Mouse (Mus musculus) heart, embryonic 11.5 days (tissue): ENCODE data around the gene Mcrip1. TPM values are rescaled to one million over a fixed set of nuclear protein-coding genes. Genes with fewer than 3 reads are reported as not detected.

ENCODE experiments used
- ATAC-seq: fragments of 200-750 bp; cut with Nextera tagmentation; replicated peaks from 2 replicates; pipeline ENCODE4 v1.8.0; 2017; ENCODE audit warnings: moderate library complexity; ENCODE audit not compliant: insufficient number of reproducible peaks, low FRiP score, low TSS enrichment
- H3K27ac ChIP-seq: fragments of 300-500 bp; sonication (generic); 2 replicates; pipeline ENCODE4 v1.5.1; 2014; ENCODE audit warnings: mild to moderate bottlenecking, low read depth, low read length
- H3K27me3 ChIP-seq: fragments of 300-500 bp; sonication (generic); 2 replicates; pipeline ENCODE4 v1.6.1; 2014; ENCODE audit warnings: mild to moderate bottlenecking, low read length, mixed read lengths; ENCODE audit not compliant: control insufficient read depth, insufficient read depth
- H3K36me3 ChIP-seq: fragments of 300-500 bp; sonication (generic); 2 replicates; pipeline ENCODE4 v1.6.1; 2014; ENCODE audit warnings: mild to moderate bottlenecking, low read length, moderate library complexity, mixed read lengths; ENCODE audit not compliant: control insufficient read depth, insufficient read depth
- H3K4me1 ChIP-seq: fragments of 300-500 bp; sonication (generic); 2 replicates; pipeline ENCODE4 v1.6.1; 2014; ENCODE audit warnings: low read length; ENCODE audit not compliant: control insufficient read depth, insufficient read depth
- H3K4me2 ChIP-seq: fragments of 300-500 bp; sonication (generic); 2 replicates; pipeline ENCODE4 v1.6.1; 2014; ENCODE audit warnings: mild to moderate bottlenecking, moderate library complexity
- H3K4me3 ChIP-seq: fragments of 300-500 bp; sonication (generic); 2 replicates; pipeline ENCODE4 v1.5.1; 2014; ENCODE audit warnings: low read depth, low read length
- H3K9ac ChIP-seq: fragments of 300-500 bp; sonication (generic); 2 replicates; pipeline ENCODE4 v1.6.1; 2014; ENCODE audit warnings: mild to moderate bottlenecking, low read depth, low read length, moderate library complexity
- H3K9me3 ChIP-seq: fragments of 300-500 bp; sonication (generic); replicated peaks from 2 replicates; pipeline ENCODE4 v1.6.1; 2016; ENCODE audit warnings: low read length; ENCODE audit not compliant: control insufficient read depth
- WGBS: fragments of 180-500 bp; shearing (Covaris S2); extraction: QIAGEN DNeasy Blood & Tissue Kit; methylation state at CpG from one replicate; pipeline ENCODE4 v1.1.7; 2014; ENCODE audit not compliant: insufficient replicate concordance; 5-methylcytosine and 5-hydroxymethylcytosine counted together
- polyA plus RNA-seq: library from polyadenylated mRNA; unstranded; fragments of >200 nt; fragmentation: Nextera tagmentation; extraction: Ambion mirVana; gene quantifications from 2 replicates; pipeline ENCODE4 v1.2.1, GENCODE M21; 2014

Gene Mcrip1
- polyA plus RNA-seq, 1 experiment from 2014 or later = 168 TPM

- no peaks in the 10 kb centered on the region for H3K9me3 ChIP-seq
- no peak overlapping the region for H3K4me3 ChIP-seq
- H3K27ac ChIP-seq = no peak overlapping the region
- no peaks in the 10 kb centered on the region for H3K27me3 ChIP-seq
- 75% methylated on average over 9 of the region's 9 CpGs for WGBS
- no peak overlapping the region for H3K4me2 ChIP-seq
- H3K9ac ChIP-seq = no peak overlapping the region
- ATAC-seq = no peak
- peaks cover 3% of the 10 kb centered on the region; the same call in 1 of the 2 replicates for H3K4me1 ChIP-seq
- H3K36me3 ChIP-seq = no peaks in the 10 kb centered on the region
Observed at GRCm38 (mm10) chr11:120508290-120508870, 41.1 kb downstream of the Mcrip1 start.

- Histone ChIP-seq H3K27me3 (no peaks in the 10 kb centered on the region), H3K9me3 (no peaks in the 10 kb centered on the region), H3K4me2 (no peak overlapping the region), H3K4me3 (no peak overlapping the region), H3K36me3 (no peaks in the 10 kb centered on the region), H3K4me1 (peaks cover 3% of the 10 kb centered on the region; the same call in 1 of the 2 replicates), H3K27ac (no peak overlapping the region), H3K9ac (no peak overlapping the region)
- 66% methylated on average over 13 of the region's 13 CpGs for WGBS
- no peak for ATAC-seq
Observed at GRCm38 (mm10) chr11:120507611-120508289, 41.8 kb downstream of the Mcrip1 start.

- no peak overlapping the region for H3K27ac ChIP-seq
- no peak overlapping the region for H3K4me2 ChIP-seq
- peaks cover 3% of the 10 kb centered on the region; the same call in 1 of the 2 replicates for H3K4me1 ChIP-seq
- WGBS = 56% methylated on average over 4 of the region's 4 CpGs
- no peak overlapping the region for H3K9ac ChIP-seq
- no peaks in the 10 kb centered on the region for H3K9me3 ChIP-seq
- H3K36me3 ChIP-seq = no peaks in the 10 kb centered on the region
- no peak for ATAC-seq
- no peak overlapping the region for H3K4me3 ChIP-seq
- H3K27me3 ChIP-seq = no peaks in the 10 kb centered on the region
Observed at GRCm38 (mm10) chr11:120506899-120507298, 42.6 kb downstream of the Mcrip1 start.

GRCm38 (mm10) chr11:120505661-120506060, 43.9 kb downstream of the Mcrip1 start:
- Histone ChIP-seq H3K4me3 (no peak overlapping the region), H3K4me1 (peaks cover 3% of the 10 kb centered on the region; the same call in 1 of the 2 replicates), H3K27ac (no peak overlapping the region), H3K9ac (no peak overlapping the region), H3K4me2 (no peak overlapping the region), H3K27me3 (no peaks in the 10 kb centered on the region), H3K9me3 (no peaks in the 10 kb centered on the region), H3K36me3 (no peaks in the 10 kb centered on the region)
- 75% methylated on average over 3 of the region's 3 CpGs for WGBS
- ATAC-seq = no peak

- ATAC-seq = no peak
- Histone ChIP-seq H3K27ac (no peak overlapping the region), H3K4me3 (no peak overlapping the region), H3K4me1 (no peaks in the 10 kb centered on the region; the same call in 1 of the 2 replicates), H3K4me2 (no peak overlapping the region), H3K9me3 (no peaks in the 10 kb centered on the region), H3K9ac (no peak overlapping the region), H3K27me3 (no peaks in the 10 kb centered on the region), H3K36me3 (peaks cover 6% of the 10 kb centered on the region; the same call in 1 of the 2 replicates)
- 90% methylated on average over 4 of the region's 4 CpGs for WGBS
Observed at GRCm38 (mm10) chr11:120501701-120502100, 47.8 kb downstream of the Mcrip1 start.

- H3K9ac ChIP-seq = no peak overlapping the region
- H3K27me3 ChIP-seq = no peaks in the 10 kb centered on the region
- WGBS = 63% methylated on average over 6 of the region's 6 CpGs
- no peak overlapping the region for H3K4me2 ChIP-seq
- H3K27ac ChIP-seq = no peak overlapping the region
- H3K9me3 ChIP-seq = no peaks in the 10 kb centered on the region
- no peak for ATAC-seq
- H3K4me1 ChIP-seq = no peaks in the 10 kb centered on the region; the same call in 1 of the 2 replicates
- peaks cover 9% of the 10 kb centered on the region for H3K36me3 ChIP-seq
- no peak overlapping the region for H3K4me3 ChIP-seq
Observed at GRCm38 (mm10) chr11:120501018-120501417, 48.5 kb downstream of the Mcrip1 start.

- H3K9ac ChIP-seq = no peak overlapping the region
Observed at GRCm38 (mm10) chr11:120500357-120500756, 49.2 kb downstream of the Mcrip1 start.

GRCm38 (mm10) chr11:120499894-120500293, 49.6 kb downstream of the Mcrip1 start:
- H3K9ac ChIP-seq = no peak overlapping the region
- H3K4me2 ChIP-seq = no peak overlapping the region
- H3K27me3 ChIP-seq = no peaks in the 10 kb centered on the region
- peaks cover 16% of the 10 kb centered on the region for H3K36me3 ChIP-seq
- no peak overlapping the region for H3K4me3 ChIP-seq
- no peak overlapping the region for H3K27ac ChIP-seq
- H3K9me3 ChIP-seq = no peaks in the 10 kb centered on the region
- 73% methylated on average over 6 of the region's 6 CpGs for WGBS
- ATAC-seq = no peak
- no peaks in the 10 kb centered on the region; the same call in 1 of the 2 replicates for H3K4me1 ChIP-seq

More at GRCm38 (mm10) chr11:120500357-120500756, 49.2 kb downstream of the Mcrip1 start:
- H3K9me3 ChIP-seq = no peaks in the 10 kb centered on the region
- H3K36me3 ChIP-seq = peaks cover 13% of the 10 kb centered on the region
- no peak overlapping the region for H3K4me3 ChIP-seq
- no peak overlapping the region for H3K27ac ChIP-seq
- no peak overlapping the region for H3K4me2 ChIP-seq
- WGBS = 9% methylated on average over 3 of the region's 3 CpGs
- H3K27me3 ChIP-seq = no peaks in the 10 kb centered on the region
- ATAC-seq = no peak
- no peaks in the 10 kb centered on the region; the same call in 1 of the 2 replicates for H3K4me1 ChIP-seq
